Mouse (Mus musculus) left cerebral cortex, postnatal 4 days (tissue): ENCODE results near the gene Ott. TPM values are rescaled to one million over a fixed set of nuclear protein-coding genes. Genes with fewer than 3 reads are reported as not detected.
"Not testable (repeated sequence)": the region's sequence is repeated elsewhere in the genome, so short reads cannot be mapped to it uniquely, and the experiment has no call there.

ENCODE experiments used
- DNase-seq: peaks from one replicate; pipeline ENCODE4 v3.0.0-alpha.2; 2022
- intact Hi-C: fragments of 180-260 bp; cut with DNase I; formaldehyde crosslinking; loops from one replicate; pipeline ENCODE4 v1.15.1; 2025
- total RNA-seq, 2 experiments: library from RNA; stranded (reverse); gene quantifications; 2 replicates each; pipeline ENCODE4 v1.2.3; 2021

The Ott gene
- total RNA-seq: not detected

DNA sequence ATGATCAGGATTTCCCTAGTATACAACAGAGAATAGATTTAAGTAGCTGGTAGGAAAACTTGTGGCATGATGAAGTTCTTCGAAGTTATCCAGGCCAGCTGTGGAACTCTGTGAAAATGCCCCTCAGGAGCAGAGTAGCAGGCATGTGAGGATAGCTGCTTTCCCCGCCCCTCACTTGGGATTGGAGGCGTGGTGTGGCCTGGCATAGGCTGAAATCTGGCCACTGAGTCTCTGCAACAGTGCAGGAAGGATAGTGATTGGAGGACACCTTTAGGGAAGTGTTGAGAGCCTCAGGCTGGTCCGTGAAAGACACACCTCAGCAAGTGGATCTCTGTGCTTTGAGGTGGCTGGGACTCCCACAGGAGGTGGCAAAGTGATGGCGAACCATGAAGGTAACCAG, at the start of gene Ott:
Ott (plus strand) TSS at position 301 of the 400 bp plus-strand sequence.
- DNase-seq, intact Hi-C loops: not testable (repeated sequence)

Other genes starting within 250 kb of the Ott start
- not detected for gene Luzp4, start 216.6 kb upstream of the Ott start, total RNA-seq
- not detected for gene Gm15093, start 198.1 kb downstream of the Ott start, total RNA-seq